Mouse (Mus musculus) gonadal fat pad, adult 2 months (tissue): Measurements from ENCODE around the gene Ddi2. TPM values are rescaled to one million over a fixed set of nuclear protein-coding genes. Genes with fewer than 3 reads are reported as not detected.

ENCODE experiments used
- DNase-seq: peaks from one replicate; pipeline ENCODE4 v3.0.0-alpha.2; 2012; ENCODE audit warnings: low read depth
- polyA plus RNA-seq: library from polyadenylated mRNA; depleted of rRNA; stranded (reverse); fragments of >200 nt; gene quantifications from 2 replicates; pipeline ENCODE4 v1.2.3, GENCODE M21; 2012

Ddi2 gene
- polyA plus RNA-seq, 1 experiment = 12.0 TPM

GRCm38 (mm10) chr4:141694719-141695118, 28.5 kb downstream of the Ddi2 start:
- no peak for DNase-seq

GRCm38 (mm10) chr4:141688505-141688904, 34.7 kb downstream of the Ddi2 start:
- DNase-seq = no peak

DNA sequence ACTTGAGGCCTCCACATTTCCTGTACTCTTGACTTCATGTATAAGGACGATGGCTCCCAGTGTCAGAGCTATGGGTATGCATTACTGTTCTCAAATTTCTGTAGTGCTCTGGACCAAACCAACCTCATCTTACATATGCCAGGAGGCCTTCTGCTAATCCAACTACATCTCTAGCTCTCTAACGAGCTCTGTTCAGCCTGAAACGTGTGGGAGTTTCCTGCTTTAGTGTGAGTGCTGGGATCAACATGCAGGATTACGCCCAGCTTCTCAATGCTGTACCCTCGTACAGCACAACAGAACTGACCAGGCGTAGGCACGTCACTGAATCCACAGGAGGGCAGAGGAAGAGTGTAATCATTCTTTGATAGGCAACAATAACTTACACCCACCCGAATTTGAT, 36.7 kb downstream of the Ddi2 start:
- no peak for DNase-seq

GRCm38 (mm10) chr4:141686093-141686492, 37.1 kb downstream of the Ddi2 start:
- DNase-seq = no peak

GRCm38 (mm10) chr4:141685499-141685898, 37.7 kb downstream of the Ddi2 start, which contains the start of gene Rsc1a1:
Gene Rsc1a1 (minus strand): TSS chr4:141685599.
- no peak for DNase-seq

DNA sequence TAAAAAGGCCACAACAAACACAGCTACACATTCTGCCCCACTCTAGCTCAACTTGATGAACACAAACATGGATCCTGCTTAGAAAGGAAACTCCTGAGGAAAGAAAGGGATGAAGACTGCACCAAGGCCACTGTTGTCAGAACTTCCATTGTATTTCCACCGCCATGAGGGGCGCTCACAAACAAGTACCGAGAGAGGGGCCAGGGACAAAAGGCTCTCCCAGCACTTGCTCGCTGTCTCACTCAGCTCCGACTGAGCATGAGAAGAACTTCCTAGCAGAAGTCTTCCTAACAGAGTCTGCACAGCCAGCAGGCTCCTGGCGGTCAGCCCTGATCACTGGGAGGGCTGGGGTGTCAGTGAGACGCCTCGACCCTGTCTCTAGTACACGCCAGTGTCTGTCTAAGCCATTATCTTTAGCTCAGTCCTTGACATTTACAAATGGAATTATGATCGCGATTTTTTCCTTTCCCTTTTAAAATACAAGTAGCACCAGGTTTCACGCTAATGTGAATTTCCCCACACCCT, 40.5 kb downstream of the Ddi2 start:
- DNase-seq = no peak

- DNase-seq = no peak
Observed at GRCm38 (mm10) chr4:141681767-141682166, 41.5 kb downstream of the Ddi2 start.

- DNase-seq = no peak
Observed at GRCm38 (mm10) chr4:141680892-141681291, 42.3 kb downstream of the Ddi2 start.

- no peak for DNase-seq
Observed at GRCm38 (mm10) chr4:141679016-141679415, 44.2 kb downstream of the Ddi2 start.

DNA sequence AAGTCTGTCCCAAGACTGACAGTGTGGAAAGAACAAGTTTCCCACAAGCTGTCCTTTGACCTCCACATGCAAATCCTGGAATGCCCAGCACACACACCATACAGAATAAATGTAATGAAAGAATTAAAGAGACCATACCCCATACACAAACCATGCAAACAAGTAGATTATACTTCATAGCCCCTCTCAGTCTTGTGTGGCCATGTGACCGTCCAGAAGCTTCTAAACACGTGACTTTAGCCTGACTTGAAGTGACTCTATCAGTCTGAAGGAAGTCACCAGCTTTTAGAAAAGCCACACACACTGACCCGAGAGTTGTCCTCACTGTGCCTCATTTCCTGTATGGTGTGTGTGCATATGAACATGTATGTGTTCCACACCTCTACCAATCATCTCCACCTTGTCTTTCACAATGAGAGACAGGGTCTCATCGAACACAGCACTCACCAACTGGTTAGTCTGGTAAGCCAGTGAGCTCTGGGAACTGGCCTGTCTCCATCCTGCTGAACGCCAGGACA, 46.7 kb downstream of the Ddi2 start:
- DNase-seq = no peak

DNA sequence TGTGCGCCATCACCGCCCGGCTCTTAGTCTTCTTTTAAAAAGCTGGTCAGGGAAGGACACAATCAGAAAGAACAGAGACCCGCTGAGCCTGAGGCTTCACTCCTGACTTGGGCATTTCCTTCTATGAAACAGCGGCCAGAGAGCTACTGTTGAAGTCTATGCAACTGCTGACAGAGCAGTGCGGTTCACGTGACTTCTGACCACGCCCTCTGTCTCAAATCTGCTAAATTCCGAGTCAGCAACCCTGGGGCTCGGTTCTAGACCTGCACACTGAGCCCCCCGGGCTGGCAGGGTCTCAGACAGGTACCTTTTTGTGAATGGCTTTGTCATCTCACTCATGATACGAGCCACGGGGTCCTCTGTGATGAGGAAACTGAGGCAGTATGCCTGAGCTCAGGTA, 50.9 kb downstream of the Ddi2 start:
- DNase-seq = no peak

DNA sequence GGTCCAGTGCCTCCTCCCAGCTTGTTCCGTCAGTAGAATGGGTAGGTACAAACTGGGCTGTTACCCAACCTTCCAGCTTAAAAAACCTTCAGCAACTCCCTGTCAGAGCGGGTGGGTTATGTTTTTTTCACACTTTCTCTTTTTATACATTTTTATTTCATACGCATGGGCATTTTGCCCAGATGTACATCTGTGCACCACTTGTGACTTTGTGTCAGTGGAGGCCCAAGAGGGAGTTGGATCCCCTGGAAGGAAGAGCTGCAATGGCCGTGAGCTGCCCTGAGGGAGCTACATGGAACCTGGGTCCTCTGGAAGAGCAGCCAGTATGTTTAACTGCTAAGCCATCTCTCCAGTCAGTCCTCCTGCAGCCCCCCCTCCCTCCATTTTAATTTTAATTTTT, 51.8 kb downstream of the Ddi2 start:
- DNase-seq = no peak

DNA sequence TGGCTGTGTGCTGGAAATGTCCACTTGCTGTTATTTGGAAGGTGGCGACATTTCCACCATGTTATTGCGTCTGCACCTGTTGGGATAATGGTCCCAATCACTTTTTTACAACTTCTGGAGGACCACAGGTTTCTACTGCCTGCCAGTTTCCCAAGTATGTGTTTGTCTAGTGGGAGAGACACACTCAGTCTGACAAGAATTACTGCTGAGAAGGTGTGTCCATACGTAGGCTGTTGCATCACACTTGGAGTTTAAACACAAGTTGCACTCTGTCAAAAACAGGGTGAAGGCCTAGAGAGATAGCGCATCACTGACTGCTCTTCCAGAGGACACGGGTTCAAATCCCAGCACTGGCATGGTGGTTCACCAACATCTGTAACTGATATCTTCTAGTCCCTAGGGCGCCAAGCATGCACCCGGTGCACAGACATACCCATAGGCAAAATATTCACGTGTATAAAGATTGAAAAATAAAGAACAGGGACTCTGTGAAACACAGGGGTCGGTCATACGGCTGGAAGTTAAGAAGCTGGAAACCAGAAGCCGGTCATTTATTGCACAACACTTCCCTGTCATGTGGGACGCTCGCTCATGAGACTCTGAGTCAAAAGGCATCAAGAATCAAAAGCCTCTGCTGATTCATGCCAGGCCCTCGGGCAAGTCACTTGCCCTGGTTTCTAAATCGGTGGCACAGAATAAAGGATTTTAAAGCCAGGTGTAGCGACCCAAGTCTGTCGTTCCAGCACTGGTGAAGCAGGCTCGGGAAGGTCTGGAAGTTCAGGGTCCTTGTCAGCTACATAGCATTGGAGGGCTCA, 53.1 kb downstream of the Ddi2 start:
- DNase-seq = peak; percentile 97

DNA sequence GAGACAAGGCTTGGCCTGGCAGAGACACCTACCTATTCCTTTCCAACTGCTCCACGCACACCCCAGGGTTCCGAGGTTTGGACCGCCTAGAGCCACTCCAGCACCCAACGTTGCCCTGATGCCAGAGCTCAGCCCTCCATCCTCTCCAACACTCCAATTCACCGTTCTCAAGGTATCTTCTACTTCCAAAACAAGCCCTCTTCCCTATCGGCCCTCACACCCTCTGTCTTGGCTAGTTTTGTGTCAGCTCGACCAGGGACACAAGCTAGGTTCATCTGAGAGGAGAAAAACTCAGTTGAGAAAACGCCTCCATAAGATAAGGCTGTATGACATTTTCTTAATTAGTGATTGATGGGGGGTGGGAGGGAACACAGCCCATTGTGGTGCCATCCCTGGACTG, 58.4 kb downstream of the Ddi2 start, which contains the start of gene Plekhm2:
Gene Plekhm2 (minus strand): TSS at position 101 of the 400 bp plus-strand sequence.
- DNase-seq = no peak

DNA sequence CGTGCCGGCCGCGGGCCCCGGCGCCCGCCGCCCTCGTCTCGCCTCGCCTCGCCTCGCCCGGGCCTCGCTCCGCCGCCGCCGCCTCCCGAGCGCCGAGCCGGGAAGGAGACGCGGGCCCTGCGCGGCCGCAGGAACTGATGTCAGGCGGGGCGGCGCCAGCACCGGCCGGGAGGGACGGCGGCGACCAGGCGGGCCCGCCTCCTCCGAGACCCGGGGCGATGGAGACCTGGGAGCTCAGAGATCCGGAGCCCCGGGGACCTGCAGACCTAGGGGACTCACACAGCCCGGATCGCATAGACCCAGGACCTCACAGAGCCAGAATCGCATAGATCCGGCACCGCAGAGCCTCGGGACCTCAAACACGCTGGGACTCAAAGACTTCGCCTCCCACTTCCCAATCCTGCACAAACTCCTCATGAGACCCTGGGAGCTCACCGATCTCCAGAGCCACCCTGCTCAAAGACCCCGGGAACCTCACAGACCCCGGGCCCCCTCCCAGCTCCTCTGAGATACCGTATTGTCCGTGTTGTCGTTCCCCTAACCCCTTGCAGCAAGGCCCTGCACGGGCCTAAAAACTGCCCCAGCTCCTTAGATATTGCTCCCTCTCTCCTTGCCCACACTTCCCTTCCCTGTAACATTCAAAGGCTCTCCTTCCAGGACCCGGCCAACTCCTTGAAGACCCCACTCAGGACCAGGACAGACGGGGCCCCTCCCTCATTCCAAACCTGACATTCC, 59.0 kb downstream of the Ddi2 start:
- no peak for DNase-seq

DNA sequence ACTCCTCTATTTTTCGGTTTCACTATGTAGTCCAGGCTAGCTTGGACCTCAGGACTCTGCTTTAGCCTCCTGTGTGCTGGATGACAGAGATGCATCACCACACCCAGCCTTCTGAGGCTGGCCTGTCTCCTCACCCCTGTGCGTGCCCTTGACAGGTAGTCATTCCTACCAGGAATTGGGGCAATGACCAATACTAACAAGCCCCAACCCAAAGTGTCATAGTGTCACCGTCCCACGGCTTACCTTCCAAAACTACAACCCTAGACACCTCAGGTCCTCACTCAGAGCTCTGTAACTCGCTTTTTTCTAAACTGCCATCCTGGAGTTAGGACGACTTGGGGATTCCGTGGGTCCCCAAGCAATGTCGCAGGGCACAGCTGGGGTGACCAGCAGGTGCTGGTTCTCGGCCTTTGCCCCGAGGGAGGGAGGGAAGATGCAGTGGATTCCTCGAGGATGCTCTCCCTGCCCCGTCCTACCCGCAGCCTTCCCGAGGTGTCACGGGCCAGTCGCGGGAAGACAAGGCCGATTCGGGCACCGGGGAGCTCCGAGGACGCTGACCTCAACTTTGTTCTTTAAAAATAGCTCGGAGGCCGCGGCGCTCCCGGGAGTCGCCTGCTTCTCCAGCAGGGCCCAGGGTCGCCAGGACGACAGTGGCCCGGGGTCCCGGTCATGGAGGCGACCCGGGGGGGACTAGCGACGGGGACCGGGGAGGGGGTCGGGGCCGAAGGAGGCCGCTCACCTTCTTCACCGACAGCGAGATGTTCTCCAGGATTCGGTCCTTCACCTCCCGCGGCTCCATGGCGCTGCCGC, 59.9 kb downstream of the Ddi2 start:
- no peak for DNase-seq

- DNase-seq = no peak
Observed at GRCm38 (mm10) chr4:141660884-141661283, 62.3 kb downstream of the Ddi2 start.

DNA sequence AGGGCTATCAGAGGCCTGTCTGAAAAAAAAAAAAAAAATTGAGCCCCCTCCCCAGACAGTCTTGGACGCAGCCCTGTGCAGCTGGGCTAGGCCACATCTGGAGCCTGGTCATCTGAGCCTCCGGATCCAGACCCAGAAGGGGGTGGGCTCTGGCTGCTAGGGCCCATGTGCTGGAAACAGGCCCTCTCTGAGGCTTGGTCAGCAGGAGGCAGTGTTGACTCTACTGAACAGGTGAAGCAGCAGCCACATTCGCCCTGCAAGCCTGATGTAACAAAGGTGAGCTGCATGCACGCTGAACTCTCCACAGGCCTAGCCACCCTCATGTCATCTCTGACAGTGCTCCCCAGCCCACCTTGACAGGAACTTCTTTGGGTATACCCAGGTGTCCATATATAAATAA, 63.5 kb downstream of the Ddi2 start:
- DNase-seq = no peak

GRCm38 (mm10) chr4:141658846-141659484, 64.3 kb downstream of the Ddi2 start:
- no peak for DNase-seq

GRCm38 (mm10) chr4:141656932-141657331, 66.3 kb downstream of the Ddi2 start:
- DNase-seq = no peak

DNA sequence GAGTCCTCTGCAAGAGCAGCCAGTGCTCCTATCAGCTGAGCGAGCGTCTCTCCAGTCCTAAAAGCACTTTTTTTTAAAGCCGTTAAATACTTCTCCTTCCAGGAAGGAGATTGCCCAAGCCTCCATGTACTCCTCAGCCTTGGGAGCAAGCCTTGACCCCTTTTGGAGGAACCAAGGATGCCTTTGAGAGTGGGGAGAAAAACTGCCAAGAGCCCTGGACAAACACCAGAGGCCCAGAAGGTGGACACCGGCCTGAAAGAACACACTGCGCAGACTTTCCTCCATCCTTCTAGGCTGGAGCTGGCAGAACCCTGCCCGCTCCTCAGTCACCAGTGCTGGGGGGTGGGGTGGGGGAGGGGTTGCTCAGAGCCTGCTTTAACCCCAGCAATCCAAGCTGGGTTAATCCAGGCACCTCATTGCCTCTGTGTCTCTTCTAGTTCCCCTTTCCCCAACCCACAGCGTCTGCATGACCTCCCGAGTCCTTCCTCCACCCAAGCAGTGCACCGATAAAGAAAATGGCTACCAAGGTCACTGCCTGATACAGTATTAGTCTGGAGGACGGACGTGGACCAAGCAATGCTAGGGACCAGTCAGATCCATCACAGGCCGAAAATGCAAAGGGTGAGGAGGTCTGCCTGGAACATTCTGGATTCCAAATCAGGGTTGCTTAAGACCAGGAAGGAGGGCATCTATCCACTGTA, 67.2 kb downstream of the Ddi2 start:
- no peak for DNase-seq
